Mouse (Mus musculus) embryonic facial prominence, embryonic 14.5 days (tissue): ENCODE results near the gene Abhd12. TPM values are rescaled to one million over a fixed set of nuclear protein-coding genes. Genes with fewer than 3 reads are reported as not detected.
A peak's percentile ranks its signal among the peaks of the same experiment; 100 is the strongest.

ENCODE experiments used
- ATAC-seq: fragments of 200-750 bp; cut with Nextera tagmentation; 2 replicates; pipeline ENCODE4 v1.8.0; 2017; ENCODE audit warnings: low read depth, moderate number of reproducible peaks, moderate TSS enrichment
- DNase-seq: peaks from one replicate; pipeline ENCODE4 v3.0.0-alpha.2; 2015; ENCODE audit warnings: low spot score
- H3K27ac ChIP-seq: fragments of 300-500 bp; sonication (generic); replicated peaks from 2 replicates; pipeline ENCODE4 v1.5.1; 2014; ENCODE audit warnings: low read depth, mild to moderate bottlenecking, low read length, moderate library complexity
- H3K27me3 ChIP-seq: fragments of 300-500 bp; sonication (generic); replicated peaks from 2 replicates; pipeline ENCODE4 v1.6.1; 2014; ENCODE audit warnings: low read length; ENCODE audit not compliant: control insufficient read depth, insufficient read depth
- H3K36me3 ChIP-seq: fragments of 300-500 bp; sonication (generic); 2 replicates; pipeline ENCODE4 v1.6.1; 2014; ENCODE audit warnings: low read length, mixed read lengths; ENCODE audit not compliant: control insufficient read depth, insufficient read depth
- H3K4me1 ChIP-seq: fragments of 300-500 bp; sonication (generic); 2 replicates; pipeline ENCODE4 v1.6.1; 2014; ENCODE audit warnings: antibody characterized with exemption, low read length; ENCODE audit not compliant: control insufficient read depth, insufficient read depth
- H3K4me2 ChIP-seq: fragments of 300-500 bp; sonication (generic); 2 replicates; pipeline ENCODE4 v1.6.1; 2014; ENCODE audit warnings: low read depth, mild to moderate bottlenecking, low read length, moderate library complexity, mixed read lengths
- H3K4me3 ChIP-seq: fragments of 300-500 bp; sonication (generic); 2 replicates; pipeline ENCODE4 v1.5.1; 2014; ENCODE audit warnings: low read depth, mild to moderate bottlenecking, low read length
- H3K9ac ChIP-seq: fragments of 300-500 bp; sonication (generic); 2 replicates; pipeline ENCODE4 v1.6.1; 2014; ENCODE audit warnings: low read depth, mild to moderate bottlenecking, low read length, moderate library complexity, mixed read lengths
- H3K9me3 ChIP-seq: fragments of 300-500 bp; sonication (generic); 2 replicates; pipeline ENCODE4 v1.6.1; 2016; ENCODE audit warnings: low read length; ENCODE audit not compliant: control insufficient read depth
- WGBS: fragments of 180-500 bp; shearing (Covaris S2); extraction: QIAGEN DNeasy Blood & Tissue Kit; methylation state at CpG from one replicate; pipeline ENCODE4 v1.1.7; 2014; 5-methylcytosine and 5-hydroxymethylcytosine counted together
- polyA plus RNA-seq: library from polyadenylated mRNA; unstranded; fragments of >200 nt; fragmentation: Nextera tagmentation; extraction: Ambion mirVana; gene quantifications from 2 replicates; pipeline ENCODE4 v1.2.1, GENCODE M21; 2014

Abhd12 gene
- polyA plus RNA-seq, 1 experiment from 2014 or later: 65.9 TPM

GRCm38 (mm10) chr2:150803035-150803434, 101.5 kb downstream of the Abhd12 start:
- 96% methylated on average over 1 of the region's 1 CpGs for WGBS
- Histone ChIP-seq H3K4me1 (no peaks in the 10 kb centered on the region), H3K27me3 (no peaks in the 10 kb centered on the region), H3K4me2 (no peak overlapping the region), H3K9me3 (no peaks in the 10 kb centered on the region), H3K9ac (no peak overlapping the region), H3K4me3 (no peak overlapping the region), H3K27ac (no peak overlapping the region), H3K36me3 (peaks cover 73% of the 10 kb centered on the region)
- DNase-seq: no peak
- no peak for ATAC-seq

- H3K36me3 ChIP-seq: peaks cover 70% of the 10 kb centered on the region
- no peak overlapping the region for H3K9ac ChIP-seq
- no peak overlapping the region for H3K27ac ChIP-seq
- ATAC-seq (no peak), DNase-seq (no peak)
- H3K4me2 ChIP-seq: no peak overlapping the region
- no peaks in the 10 kb centered on the region for H3K4me1 ChIP-seq
- 87% methylated on average over 5 of the region's 5 CpGs for WGBS
- no peaks in the 10 kb centered on the region for H3K9me3 ChIP-seq
- H3K27me3 ChIP-seq: no peaks in the 10 kb centered on the region
- H3K4me3 ChIP-seq: no peak overlapping the region
Measured at GRCm38 (mm10) chr2:150800616-150801015, 103.9 kb downstream of the Abhd12 start.

- H3K4me3 ChIP-seq: no peak overlapping the region
- no peak for ATAC-seq
- H3K9ac ChIP-seq: no peak overlapping the region
- 86% methylated on average over 7 of the region's 7 CpGs for WGBS
- H3K36me3 ChIP-seq: peaks cover 66% of the 10 kb centered on the region
- no peak overlapping the region for H3K27ac ChIP-seq
- H3K4me1 ChIP-seq: no peaks in the 10 kb centered on the region
- DNase-seq: no peak
- no peaks in the 10 kb centered on the region for H3K9me3 ChIP-seq
- no peaks in the 10 kb centered on the region for H3K27me3 ChIP-seq
- H3K4me2 ChIP-seq: no peak overlapping the region
Measured at GRCm38 (mm10) chr2:150798084-150798483, 106.5 kb downstream of the Abhd12 start.

GRCm38 (mm10) chr2:150793320-150793719, 111.2 kb downstream of the Abhd12 start:
- Histone ChIP-seq H3K4me3 (no peak overlapping the region), H3K9me3 (no peaks in the 10 kb centered on the region), H3K4me1 (peaks cover 8% of the 10 kb centered on the region), H3K27me3 (no peaks in the 10 kb centered on the region), H3K27ac (no peak overlapping the region), H3K36me3 (peaks cover 59% of the 10 kb centered on the region), H3K4me2 (no peak overlapping the region), H3K9ac (no peak overlapping the region)
- WGBS: 69% methylated on average over 4 of the region's 4 CpGs
- ATAC-seq (no peak), DNase-seq (no peak)

- H3K27me3 ChIP-seq: no peaks in the 10 kb centered on the region
- WGBS: 50% methylated on average over 4 of the region's 4 CpGs
- DNase-seq (peak; percentile 84), ATAC-seq (no peak)
- no peaks in the 10 kb centered on the region for H3K9me3 ChIP-seq
- H3K4me2 ChIP-seq: peak overlapping the region; percentile 63
- peaks cover 27% of the 10 kb centered on the region for H3K36me3 ChIP-seq
- peak overlapping the region; percentile 38; the same call in 1 of the 2 replicates for H3K9ac ChIP-seq
- no peak overlapping the region for H3K4me3 ChIP-seq
- H3K4me1 ChIP-seq: peaks cover 19% of the 10 kb centered on the region
- H3K27ac ChIP-seq: no peak overlapping the region
Measured at GRCm38 (mm10) chr2:150788768-150789550, 115.6 kb downstream of the Abhd12 start.

- Histone ChIP-seq H3K9me3 (no peaks in the 10 kb centered on the region), H3K36me3 (peaks cover 16% of the 10 kb centered on the region), H3K9ac (peak overlapping the region; percentile 75), H3K4me2 (peak overlapping the region; percentile 63), H3K27ac (peak overlapping the region; percentile 76; the same call in 1 of the 2 replicates), H3K4me1 (peaks cover 20% of the 10 kb centered on the region), H3K27me3 (no peaks in the 10 kb centered on the region), H3K4me3 (peak overlapping the region; percentile 81)
- 1% methylated on average over 23 of the region's 23 CpGs for WGBS
- DNase-seq (peak; percentile 41), ATAC-seq (no peak; the same call in 1 of the 2 replicates)
Measured at GRCm38 (mm10) chr2:150787234-150787771, 117.2 kb downstream of the Abhd12 start.

GRCm38 (mm10) chr2:150786251-150787180, 118.0 kb downstream of the Abhd12 start, which contains the start of gene Pygb:
Pygb (plus strand) TSS chr2:150786735.
- DNase-seq: peak; percentile 96
- H3K9me3 ChIP-seq: no peaks in the 10 kb centered on the region
- peak within 1 kb of the TSS; percentile 63 for H3K4me2 ChIP-seq
- peaks cover 20% of the 10 kb centered on the region for H3K4me1 ChIP-seq
- peak within 1 kb of the TSS; percentile 76 for H3K27ac ChIP-seq
- H3K36me3 ChIP-seq: peaks cover 8% of the 10 kb centered on the region
- WGBS: 2% methylated on average over 52 of the region's 58 CpGs
- peak within 1 kb of the TSS; percentile 81 for H3K4me3 ChIP-seq
- H3K27me3 ChIP-seq: no peaks in the 10 kb centered on the region
- peak within 1 kb of the TSS; percentile 75 for H3K9ac ChIP-seq
- ATAC-seq: peak; percentile 97

- ATAC-seq: no peak
- no peaks in the 10 kb centered on the region for H3K36me3 ChIP-seq
- H3K9me3 ChIP-seq: no peaks in the 10 kb centered on the region
- H3K4me3 ChIP-seq: no peak overlapping the region
- no peak overlapping the region for H3K9ac ChIP-seq
- no peaks in the 10 kb centered on the region for H3K27me3 ChIP-seq
- peaks cover 15% of the 10 kb centered on the region for H3K4me1 ChIP-seq
- H3K27ac ChIP-seq: no peak overlapping the region
- DNase-seq: no peak
- no peak overlapping the region for H3K4me2 ChIP-seq
- 78% methylated on average over 2 of the region's 2 CpGs for WGBS
Measured at GRCm38 (mm10) chr2:150782801-150783200, 121.7 kb downstream of the Abhd12 start.
